In genomic region chr11:94872921-94873320, GRCm38 (mm10) we compare ENCODE assay signal across 8 mouse cellular contexts.
DNase-seq lines count a peak whose midpoint lies in the region; ATAC-seq and TF ChIP-seq lines count a peak whose summit lies in the region.

No protein-coding gene starts in this region.

- no peak for ATAC-seq in embryonic facial prominence, embryonic 11.5 days (replicated peaks; ENCODE audit: insufficient number of reproducible peaks, low FRiP score, low TSS enrichment, low read depth)
- ATAC-seq in liver, embryonic 12.5 days = no peak
- ATAC-seq in neural tube, embryonic 12.5 days (ENCODE audit: low FRiP score, low read depth) = no peak

- WGBS in embryonic facial prominence, embryonic 11.5 days = 1% methylated on average over 19 of the region's 19 CpGs
- 2% methylated on average over 19 of the region's 19 CpGs for WGBS in heart, adult 2 months
- under 1% methylated on average over 19 of the region's 19 CpGs for WGBS in liver, embryonic 12.5 days (ENCODE audit: insufficient replicate concordance)
- 3% methylated on average over 19 of the region's 19 CpGs for WGBS in neural tube, embryonic 12.5 days

- intact Hi-C loops in heart, adult 2 months (cut with DNase I) = no loop called here

- no peaks in the 10 kb centered on the region for H3K9me3 ChIP-seq in embryonic facial prominence, embryonic 11.5 days (replicated peaks; ENCODE audit: control insufficient read depth, low read length)
- H3K9me3 ChIP-seq in liver, embryonic 12.5 days (replicated peaks) = no peaks in the 10 kb centered on the region
- H3K9me3 ChIP-seq in neural tube, embryonic 12.5 days = no peaks in the 10 kb centered on the region; the same call in 1 of the 2 replicates

- H3K79me2 ChIP-seq in heart, adult 2 months (replicated peaks; ENCODE audit: control insufficient read depth, insufficient read depth, low read length) = no peaks in the 10 kb centered on the region

- TF ChIP-seq CTCF in heart, adult 2 months (IDR thresholded peaks at IDR 0.05) = no peak

- no peak overlapping the region for H3K4me3 ChIP-seq in embryonic facial prominence, embryonic 11.5 days (ENCODE audit: low read depth, low read length)
- peak overlapping the region; percentile 31 for H3K4me3 ChIP-seq in heart, adult 2 months
- no peak overlapping the region for H3K4me3 ChIP-seq in liver, embryonic 12.5 days
- H3K4me3 ChIP-seq in neural tube, embryonic 12.5 days = peak overlapping the region; percentile 18; the same call in 1 of the 2 replicates

- H3K9ac ChIP-seq in embryonic facial prominence, embryonic 11.5 days (replicated peaks; ENCODE audit: low read length) = peak overlapping the region; percentile 42; the same call in 1 of the 2 replicates
- H3K9ac ChIP-seq in heart, adult 2 months (ENCODE audit: low read depth, low read length) = no peak overlapping the region
- H3K9ac ChIP-seq in liver, embryonic 12.5 days = no peak overlapping the region
- no peak overlapping the region for H3K9ac ChIP-seq in neural tube, embryonic 12.5 days

- H3K36me3 ChIP-seq in embryonic facial prominence, embryonic 11.5 days (replicated peaks; ENCODE audit: control insufficient read depth, insufficient read depth, low read depth, low read length) = no peaks in the 10 kb centered on the region
- H3K36me3 ChIP-seq in heart, adult 2 months (ENCODE audit: control insufficient read depth, insufficient read depth, low read length) = no peaks in the 10 kb centered on the region
- no peaks in the 10 kb centered on the region for H3K36me3 ChIP-seq in liver, embryonic 12.5 days
- no peaks in the 10 kb centered on the region for H3K36me3 ChIP-seq in neural tube, embryonic 12.5 days

- H3K4me1 ChIP-seq in embryonic facial prominence, embryonic 11.5 days (ENCODE audit: control insufficient read depth, insufficient read depth, low read length) = peaks cover 3% of the 10 kb centered on the region; the same call in 1 of the 2 replicates
- peaks cover 4% of the 10 kb centered on the region; the same call in 1 of the 2 replicates for H3K4me1 ChIP-seq in heart, adult 2 months (ENCODE audit: control insufficient read depth, insufficient read depth, low read length)
- no peaks in the 10 kb centered on the region for H3K4me1 ChIP-seq in liver, embryonic 12.5 days
- H3K4me1 ChIP-seq in neural tube, embryonic 12.5 days = peaks cover 22% of the 10 kb centered on the region

- 0 out of 2 replicates have a peak, but pooled peaks have one; percentile 48 for TF ChIP-seq EP300 in heart, adult 2 months (IDR thresholded peaks at IDR 0.05; ENCODE audit: insufficient read depth, low read depth, low read length)

- no peaks in the 10 kb centered on the region; the same call in 1 of the 2 replicates for H3K27me3 ChIP-seq in embryonic facial prominence, embryonic 11.5 days (ENCODE audit: control insufficient read depth, insufficient read depth, low read length)
- no peaks in the 10 kb centered on the region; the same call in 1 of the 2 replicates for H3K27me3 ChIP-seq in heart, adult 2 months (ENCODE audit: control insufficient read depth, insufficient read depth, low read length)
- H3K27me3 ChIP-seq in liver, embryonic 12.5 days (replicated peaks) = peaks cover 65% of the 10 kb centered on the region
- peaks cover 13% of the 10 kb centered on the region; the same call in 1 of the 2 replicates for H3K27me3 ChIP-seq in neural tube, embryonic 12.5 days (replicated peaks)

- H3K27ac ChIP-seq in embryonic facial prominence, embryonic 11.5 days (replicated peaks; ENCODE audit: low read depth, low read length) = no peak overlapping the region
- H3K27ac ChIP-seq in heart, adult 2 months = peak overlapping the region; percentile 66
- peak overlapping the region; percentile 6; the same call in 1 of the 2 replicates for H3K27ac ChIP-seq in liver, embryonic 12.5 days
- no peak overlapping the region for H3K27ac ChIP-seq in neural tube, embryonic 12.5 days

- H3K4me2 ChIP-seq in embryonic facial prominence, embryonic 11.5 days (ENCODE audit: low read depth, low read length) = peak overlapping the region; percentile 29
- peak overlapping the region; percentile 38 for H3K4me2 ChIP-seq in liver, embryonic 12.5 days
- H3K4me2 ChIP-seq in neural tube, embryonic 12.5 days (replicated peaks) = peak overlapping the region; percentile 56

- no peak for TF ChIP-seq POLR2A in heart, adult 2 months (IDR thresholded peaks at IDR 0.05; ENCODE audit: insufficient read depth, low read depth, low read length)

- peak; percentile 43 for DNase-seq in adipocyte (ENCODE audit: low spot score)
- DNase-seq in embryonic facial prominence, embryonic 11.5 days (ENCODE audit: low spot score) = peak; percentile 59
- DNase-seq in heart, adult 2 months = peak; percentile 81 to 84
- DNase-seq in kidney, adult 11 months = peak; percentile 33
- DNase-seq in urinary bladder, postnatal 10 days (ENCODE audit: low spot score) = peak; percentile 27
- no peak for DNase-seq in thymus, postnatal 0 days (ENCODE audit: low spot score)

Comparison
In these comparisons a context has a peak if more than half of its experiments do, and no peak if none do; other contexts are left out.
1. H3K27ac ChIP-seq: peak in heart, adult 2 months (single experiment) and liver, embryonic 12.5 days (single experiment); none in embryonic facial prominence, embryonic 11.5 days (single experiment) and neural tube, embryonic 12.5 days (single experiment).
2. H3K4me3 ChIP-seq: peak in heart, adult 2 months (single experiment) and neural tube, embryonic 12.5 days (single experiment); none in embryonic facial prominence, embryonic 11.5 days (single experiment) and liver, embryonic 12.5 days (single experiment).
3. Peak in every context shown above with its lines, with median percentiles within 50 percentile points of each other: H3K4me2 ChIP-seq.